Mouse (Mus musculus): Measurements from ENCODE around the gene Clrn3.

GRCm38 (mm10) chr7:135560280-135560679 is 31.8 kb upstream of the Clrn3 start:
- no peak; the same call in 1 of the 2 replicates for TF ChIP-seq EP300 (IDR thresholded peaks at IDR 0.05)
- TF ChIP-seq CTCF (IDR thresholded peaks at IDR 0.05), result no peak

Measured in lung, postnatal 0 days (tissue).